Mouse (Mus musculus) regulatory T cell (primary cell): ENCODE data around the gene U2af1l4.

Experiments used
- in situ Hi-C: fragments of 300-600 bp; cut with MboI, MseI; formaldehyde crosslinking; loops from one replicate; pipeline ENCODE4 v1.15.1; 2025; ENCODE audit warnings: high pct_unique_total_duplicates

Gene U2af1l4

GRCm38 (mm10) chr7:30608476-30608875 lies 45.4 kb downstream of the U2af1l4 start:
- in situ Hi-C loops: no loop called here

- in situ Hi-C loops: no loop called here
Observed at GRCm38 (mm10) chr7:30610043-30610442, 46.9 kb downstream of the U2af1l4 start.

- in situ Hi-C loops: no loop called here
Observed at GRCm38 (mm10) chr7:30612654-30613402, 49.7 kb downstream of the U2af1l4 start, which contains the start of gene Upk1a. TSS of gene Upk1a (minus strand) at chr7:30612847.

DNA sequence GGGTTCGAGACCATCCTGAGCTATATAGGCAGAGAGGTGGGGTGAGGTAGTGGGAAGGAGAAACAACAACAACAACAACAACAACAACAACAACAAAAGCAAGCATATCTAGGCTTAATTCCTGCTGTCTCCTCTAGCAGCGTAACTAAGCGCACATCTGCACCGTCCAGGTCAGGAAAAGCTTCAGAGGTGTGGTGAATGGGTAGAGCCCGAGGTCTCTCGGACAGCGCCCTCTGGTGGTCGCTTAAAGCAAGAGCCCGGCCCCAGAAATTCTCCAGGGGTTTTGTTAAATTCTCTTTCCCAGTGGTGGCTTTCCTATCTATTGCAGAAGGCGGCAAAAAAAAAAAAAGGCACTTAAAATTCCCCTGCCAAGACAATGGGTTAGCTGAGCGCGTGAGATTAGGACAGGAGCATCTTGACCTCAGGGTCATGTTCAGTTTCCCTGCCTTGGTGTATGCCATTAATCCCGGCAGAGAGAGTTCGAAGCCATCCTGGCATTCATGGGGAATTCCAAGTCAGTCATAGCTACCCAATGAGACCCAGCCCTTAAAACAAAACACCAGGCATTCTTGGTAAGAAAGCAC lies 50.5 kb downstream of the U2af1l4 start:
- in situ Hi-C loops: no loop called here

GRCm38 (mm10) chr7:30614454-30614853 lies 51.4 kb downstream of the U2af1l4 start:
- in situ Hi-C loops: no loop called here
